Mouse (Mus musculus) monocyte, adult 2 months (primary cell): Measurements from ENCODE around the gene Agap1.
A peak's percentile ranks its signal among the peaks of the same experiment; 100 is the strongest.
"Not testable (repeated sequence)": the region's sequence is repeated elsewhere in the genome, so short reads cannot be mapped to it uniquely, and the experiment has no call there.

Experiments used
- DNase-seq, 2 experiments: peaks; one replicate each; pipeline ENCODE4 v3.0.0; 2022; ENCODE audit warnings: low spot score in 2 of 2, low read depth in 1 of 2

Agap1 gene

DNA sequence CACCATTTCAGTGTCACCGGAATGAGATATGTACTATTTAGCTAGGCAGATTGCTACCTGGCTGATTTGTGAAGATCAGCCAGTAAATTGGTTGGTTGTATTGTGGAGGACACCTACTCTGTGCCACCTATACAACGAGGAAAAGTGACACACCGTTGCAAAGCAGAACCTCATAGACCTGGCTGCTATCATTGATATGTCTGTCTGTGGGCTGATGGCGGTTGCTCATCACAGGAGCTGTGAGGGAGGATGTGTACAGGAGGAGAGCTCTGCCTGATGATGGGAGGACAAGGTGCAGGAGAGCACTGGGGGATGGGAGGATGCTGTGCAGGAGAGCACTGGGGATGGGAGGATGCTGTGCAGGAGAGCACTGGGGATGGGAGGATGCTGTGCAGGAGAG lies 46.7 kb downstream of the Agap1 start:
- DNase-seq: no peak

DNA sequence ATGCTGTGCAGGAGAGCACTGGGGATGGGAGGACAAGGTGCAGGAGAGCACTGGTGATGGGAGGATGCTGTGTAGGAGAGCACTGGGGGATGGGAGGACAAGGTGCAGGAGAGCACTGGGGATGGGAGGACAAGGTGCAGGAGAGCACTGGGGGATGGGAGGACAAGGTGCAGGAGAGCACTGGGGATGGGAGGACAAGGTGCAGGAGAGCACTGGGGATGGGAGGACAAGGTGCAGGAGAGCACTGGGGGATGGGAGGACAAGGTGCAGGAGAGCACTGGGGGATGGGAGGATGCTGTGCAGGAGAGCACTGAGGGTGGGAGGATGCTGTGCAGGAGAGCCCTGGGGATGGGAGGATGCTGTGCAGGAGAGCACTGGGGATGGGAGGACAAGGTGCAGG lies 47.3 kb downstream of the Agap1 start:
- not testable (repeated sequence) for DNase-seq

- DNase-seq: no peak
Measured at GRCm38 (mm10) chr1:89509196-89509595, 54.6 kb downstream of the Agap1 start.

- no peak for DNase-seq
Measured at GRCm38 (mm10) chr1:89509763-89510340, 55.2 kb downstream of the Agap1 start.

DNA sequence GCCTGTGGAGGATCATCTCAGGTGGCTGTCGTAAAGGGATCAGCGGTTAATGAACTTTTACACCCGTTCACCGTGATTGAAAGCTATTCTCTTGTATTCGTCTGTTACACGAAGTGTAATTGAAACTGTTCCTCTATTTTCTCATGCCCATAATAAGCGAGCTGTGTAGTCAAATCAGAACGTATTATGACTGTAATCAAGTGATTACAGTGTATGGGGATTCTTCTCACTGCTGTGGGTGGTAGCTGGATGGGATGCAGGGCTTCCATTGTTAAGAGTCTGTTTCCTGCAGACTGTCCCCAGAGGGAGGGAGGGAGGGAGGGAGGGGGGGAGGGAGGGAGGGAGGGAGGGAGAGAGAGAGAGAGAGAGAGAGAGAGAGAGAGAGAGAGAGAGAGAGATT lies 56.1 kb downstream of the Agap1 start:
- no peak for DNase-seq

DNA sequence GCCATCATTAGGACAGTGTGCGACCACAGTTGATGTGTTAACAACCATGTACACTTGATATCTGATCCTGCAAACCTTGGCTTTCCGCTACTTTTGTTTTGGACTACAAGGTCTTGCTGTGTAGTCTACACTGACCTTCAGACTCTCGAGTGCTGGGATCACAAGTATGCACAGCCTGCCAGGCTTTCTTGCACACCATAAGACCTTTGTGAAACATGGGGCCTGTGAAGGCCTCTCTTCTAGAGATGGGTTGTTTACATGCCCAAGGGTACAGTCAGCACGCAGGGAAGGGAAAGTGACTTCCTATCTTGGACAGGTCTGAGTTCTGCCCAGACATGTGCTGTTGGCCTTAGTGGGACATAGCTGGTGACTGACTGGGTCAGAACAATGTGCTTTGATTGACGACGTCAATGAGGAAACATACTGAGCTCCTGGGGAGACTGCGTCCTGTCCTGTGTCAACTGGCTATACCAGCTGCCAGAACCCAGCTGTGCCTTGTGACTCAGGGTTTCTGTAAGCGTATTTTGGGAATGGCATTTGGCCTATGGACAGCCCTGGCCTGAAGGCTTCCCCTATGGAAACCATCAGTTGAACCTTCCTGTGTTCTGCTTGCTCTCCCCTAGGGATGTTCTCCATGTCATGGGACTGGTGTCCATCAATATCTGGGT lies 59.1 kb downstream of the Agap1 start:
- no peak for DNase-seq

- DNase-seq: no peak
Measured at GRCm38 (mm10) chr1:89515808-89516560, 61.4 kb downstream of the Agap1 start.

DNA sequence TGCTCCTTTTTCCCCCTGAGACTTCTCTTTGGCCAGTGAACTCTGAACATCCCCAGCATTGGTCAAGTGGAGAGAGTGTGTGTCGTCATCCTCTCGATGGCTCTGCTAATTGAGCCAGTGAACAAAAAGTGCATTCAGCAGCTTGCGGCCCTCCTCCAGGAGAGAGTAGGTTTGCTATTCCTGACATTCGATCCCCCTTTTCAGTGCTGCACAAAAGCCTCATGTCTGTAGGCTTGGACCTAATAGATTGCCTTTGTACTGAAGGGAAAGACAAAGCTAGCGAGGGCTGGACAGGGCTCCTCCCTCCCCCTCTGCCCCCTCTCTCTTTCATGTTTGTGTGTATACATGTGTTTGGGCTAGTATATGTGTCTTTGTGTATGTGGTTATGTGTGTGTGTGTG lies 63.2 kb downstream of the Agap1 start:
- no peak for DNase-seq

- DNase-seq: no peak
Measured at GRCm38 (mm10) chr1:89519914-89520643, 65.5 kb downstream of the Agap1 start.

DNA sequence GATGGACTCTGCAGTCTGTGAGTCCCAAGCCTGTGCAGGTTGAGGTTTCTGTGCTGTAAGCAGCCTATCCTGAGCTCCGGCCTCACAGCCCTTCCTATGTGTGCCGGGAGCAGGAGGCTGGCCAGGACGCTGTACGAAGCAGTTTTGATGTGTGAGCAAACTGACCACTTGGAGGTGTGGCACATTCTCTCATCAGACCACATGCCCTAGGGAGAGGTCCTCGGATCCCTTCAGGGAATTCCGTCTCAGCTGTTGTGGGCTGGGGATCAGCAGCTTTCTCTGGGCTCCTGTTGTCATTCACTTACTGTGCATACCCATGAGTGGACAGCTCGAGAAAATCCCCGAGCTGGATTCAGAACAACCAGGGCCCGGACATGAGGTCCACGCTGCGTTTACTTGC lies 66.8 kb downstream of the Agap1 start:
- DNase-seq: no peak

DNA sequence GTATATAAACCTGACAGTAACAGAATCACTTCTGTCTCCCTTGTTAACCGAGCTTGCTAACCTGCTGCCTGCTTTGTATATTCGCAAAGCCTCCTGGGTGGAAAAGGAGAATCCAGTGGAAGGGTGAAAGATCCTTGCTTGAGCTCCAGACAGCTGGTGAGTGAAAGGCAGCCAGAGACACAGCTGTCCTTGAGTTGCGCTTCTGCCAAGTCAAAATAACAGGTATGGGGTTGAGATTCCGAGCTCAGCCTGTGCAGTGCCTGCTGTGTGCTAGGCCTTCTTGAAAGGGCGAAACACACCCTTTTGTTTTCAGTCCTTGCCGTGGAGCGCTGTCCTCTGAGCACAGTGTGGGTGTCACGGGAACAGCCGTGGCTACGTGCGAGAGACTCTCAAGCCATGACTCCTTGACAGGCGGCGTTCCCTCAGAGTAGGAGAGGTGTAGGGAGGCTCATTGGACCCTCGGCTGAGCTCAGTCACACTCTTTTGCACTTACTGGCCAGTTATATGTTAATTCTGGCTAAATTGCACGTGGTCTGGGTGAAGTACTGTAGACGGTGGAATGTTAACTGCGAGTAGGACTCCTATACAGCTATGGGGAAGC lies 67.4 kb downstream of the Agap1 start:
- no peak for DNase-seq

DNA sequence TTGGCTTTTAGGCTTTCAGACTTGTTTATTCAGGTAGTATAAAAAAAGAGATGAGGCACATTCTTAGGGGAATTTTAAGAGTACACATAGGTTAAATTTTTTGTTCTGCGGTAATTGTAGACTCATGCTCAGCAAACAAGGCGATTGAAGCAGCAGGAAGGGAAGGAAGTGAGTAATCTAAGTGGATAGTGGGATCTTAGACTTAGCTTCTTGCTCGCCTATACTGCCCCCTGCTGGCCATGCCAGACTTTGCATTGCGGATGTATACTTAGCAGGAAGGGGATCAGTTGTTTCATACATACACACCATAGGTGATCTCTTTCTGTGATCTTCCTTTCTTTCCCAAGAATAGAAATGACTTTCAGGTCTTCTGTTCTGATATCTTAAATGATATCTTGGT lies 69.8 kb downstream of the Agap1 start:
- peak; percentile 24 to 44 for DNase-seq

- DNase-seq: no peak
Measured at GRCm38 (mm10) chr1:89524998-89525397, 70.4 kb downstream of the Agap1 start.

GRCm38 (mm10) chr1:89525825-89526224 lies 71.2 kb downstream of the Agap1 start:
- DNase-seq: no peak

DNA sequence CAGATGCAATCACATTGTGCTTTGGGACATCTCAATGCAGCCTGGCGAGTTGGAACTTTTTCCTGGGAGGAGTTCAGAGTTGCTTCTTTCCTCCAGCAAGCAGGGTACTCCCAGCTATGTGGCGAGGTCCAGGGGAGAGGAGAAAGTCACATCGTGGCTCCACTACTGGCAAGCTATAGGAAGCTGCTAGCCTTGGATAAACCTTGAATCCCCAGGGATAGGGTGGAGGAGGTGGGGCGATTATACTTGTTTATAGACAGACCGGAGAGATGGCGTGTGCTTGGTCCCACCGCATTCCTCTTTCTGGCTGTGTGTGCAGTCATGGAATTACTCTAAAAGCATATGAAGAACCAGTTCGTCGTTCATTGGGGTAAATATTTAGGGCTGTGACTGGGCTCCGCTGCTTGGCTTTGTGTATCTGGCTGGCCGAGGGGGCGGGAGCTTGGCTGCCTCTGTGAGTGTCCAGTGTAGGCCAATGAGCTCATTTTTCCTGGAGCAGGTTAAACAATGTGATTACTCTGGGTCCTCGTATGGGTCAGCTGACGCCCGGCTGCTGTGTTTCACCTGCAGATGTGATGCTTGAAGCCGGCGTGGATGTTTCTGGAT lies 74.2 kb downstream of the Agap1 start:
- DNase-seq: no peak

- no peak for DNase-seq
Measured at GRCm38 (mm10) chr1:89533702-89534101, 79.1 kb downstream of the Agap1 start.

DNA sequence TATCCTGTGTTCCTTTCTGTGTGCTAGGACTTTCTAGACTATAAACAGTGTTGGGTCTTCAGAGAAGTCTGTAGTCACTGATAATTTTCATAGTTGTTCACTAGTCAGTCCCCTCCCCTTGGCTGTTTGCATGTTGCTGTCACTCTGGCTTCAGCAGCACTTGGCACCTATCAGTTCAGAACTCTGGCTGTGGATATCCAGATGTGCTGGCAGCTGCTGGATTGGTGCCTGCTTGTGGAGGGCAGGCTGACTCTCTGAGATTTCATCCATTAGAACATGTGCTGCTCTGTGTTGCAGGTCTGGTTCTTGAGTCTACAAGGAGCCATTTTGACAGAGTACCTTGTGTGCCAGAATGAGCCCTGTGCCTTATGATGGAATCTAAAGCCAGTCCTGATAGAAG lies 80.6 kb downstream of the Agap1 start:
- DNase-seq: no peak

GRCm38 (mm10) chr1:89538163-89538946 lies 83.7 kb downstream of the Agap1 start:
- DNase-seq: no peak

- DNase-seq: no peak
Measured at GRCm38 (mm10) chr1:89539127-89539526, 84.5 kb downstream of the Agap1 start.

DNA sequence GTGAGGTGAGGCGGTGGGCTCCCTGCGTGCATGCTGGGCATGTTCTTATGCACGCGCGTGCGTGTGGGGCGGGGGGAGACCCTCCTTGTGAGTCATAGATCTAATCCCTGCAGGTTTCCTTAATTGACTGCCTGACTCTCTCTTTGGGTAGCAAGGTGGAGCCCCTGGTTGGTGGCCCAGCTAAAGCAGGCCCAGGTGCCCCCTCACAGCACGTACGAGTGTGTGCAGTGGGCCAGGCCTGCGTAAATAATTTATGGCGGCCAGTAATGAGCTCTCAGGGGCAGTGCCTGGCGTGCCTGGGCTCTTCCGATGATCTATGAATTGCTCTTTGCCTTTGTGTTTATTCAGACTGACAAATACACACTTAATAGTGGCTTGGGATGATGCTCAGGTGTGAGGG lies 86.5 kb downstream of the Agap1 start:
- DNase-seq: no peak
